27 mouse cellular contexts compared by ENCODE assay signal in genomic region chr12:67178155-67178554, GRCm38 (mm10). TPM values are rescaled to one million over a fixed set of nuclear protein-coding genes. Genes with fewer than 3 reads are reported as not detected.
DNase-seq lines count a peak whose midpoint lies in the region; ATAC-seq and TF ChIP-seq lines count a peak whose summit lies in the region.
"Had no signal": no experiment of that assay in that cellular context is flagged by ENCODE, and none has a peak within 500 bp of the region (broad histone marks: within the 10 kb centered on the region; RNA-seq: fewer than 3 reads in every experiment).

No protein-coding gene starts in this region.

- no peaks in the 10 kb centered on the region for H3K4me1 ChIP-seq in hindbrain, embryonic 16.5 days (ENCODE audit: control insufficient read depth, insufficient read depth, low read depth, low read length)
- H3K4me1 ChIP-seq in hindbrain, embryonic 14.5 days (replicated peaks; ENCODE audit: control insufficient read depth, insufficient read depth, low read length), result no peaks in the 10 kb centered on the region
- no peaks in the 10 kb centered on the region for H3K4me1 ChIP-seq in cerebellum, adult 2 months (ENCODE audit: control insufficient read depth, insufficient read depth, low read length)
- H3K4me1 ChIP-seq: liver, embryonic 13.5 days; neural tube, embryonic 12.5 days had no signal

- no peak overlapping the region for H3K9ac ChIP-seq in hindbrain, embryonic 16.5 days (ENCODE audit: low read depth, low read length)
- no peak overlapping the region for H3K9ac ChIP-seq in hindbrain, embryonic 14.5 days
- H3K9ac ChIP-seq: forebrain, postnatal 0 days; liver, embryonic 13.5 days; neural tube, embryonic 12.5 days had no signal

- H3K27ac ChIP-seq in hindbrain, embryonic 16.5 days (ENCODE audit: low read depth, low read length), result no peak overlapping the region
- H3K27ac ChIP-seq in hindbrain, embryonic 14.5 days, result no peak overlapping the region
- no peak overlapping the region for H3K27ac ChIP-seq in cerebellum, adult 2 months (ENCODE audit: insufficient read depth, low read length)
- H3K27ac ChIP-seq: left cerebral cortex, adult 2 months; liver, embryonic 13.5 days; macrophage; neural tube, embryonic 12.5 days had no signal

- H3K27me3 ChIP-seq in hindbrain, embryonic 16.5 days (replicated peaks; ENCODE audit: control insufficient read depth, insufficient read depth, low read length), result no peaks in the 10 kb centered on the region
- no peaks in the 10 kb centered on the region for H3K27me3 ChIP-seq in hindbrain, embryonic 14.5 days (ENCODE audit: control insufficient read depth, insufficient read depth, low read length)
- H3K27me3 ChIP-seq in cerebellum, adult 2 months (ENCODE audit: control insufficient read depth, insufficient read depth, low read length), result peaks cover 1% of the 10 kb centered on the region; the same call in 1 of the 2 replicates
- H3K27me3 ChIP-seq: CH12.LX; liver, embryonic 13.5 days; neural tube, embryonic 12.5 days; Patski had no signal

- TF ChIP-seq CTCF in cerebellum, adult 2 months (IDR thresholded peaks at IDR 0.05; ENCODE audit: borderline replicate concordance, insufficient read depth, low read depth, low read length), result no peak

- no peaks in the 10 kb centered on the region for H3K36me3 ChIP-seq in hindbrain, embryonic 16.5 days (ENCODE audit: control insufficient read depth, insufficient read depth, low read length)
- H3K36me3 ChIP-seq in hindbrain, embryonic 14.5 days (replicated peaks; ENCODE audit: control insufficient read depth, insufficient read depth), result no peaks in the 10 kb centered on the region
- H3K36me3 ChIP-seq: liver, embryonic 13.5 days; neural tube, embryonic 12.5 days had no signal

- DNase-seq in hindbrain, embryonic 14.5 days (ENCODE audit: low spot score), result no peak
- peak; percentile 88 for DNase-seq in brain, adult 2 months (ENCODE audit: low read depth, low spot score)
- DNase-seq in cerebellum, adult 2 months, result peak; percentile 67 to 88
- DNase-seq in cerebellum, postnatal 14 days, result peak; percentile 82 to 90
- no peak for DNase-seq in testis, postnatal 10 days (ENCODE audit: low spot score)
- DNase-seq in right cerebral cortex, postnatal 36 days (ENCODE audit: low spot score in 2 of 2), result no peak
- DNase-seq in adrenal gland, adult 2 months, result no peak
- DNase-seq: adrenal gland, postnatal 14 days; forebrain, postnatal 0 days; heart, postnatal 14 days; kidney, adult 9 months; kidney, postnatal 14 days; liver, embryonic 13.5 days; lung, adult 18-20 months; midbrain, embryonic 14.5 days had no signal

- no peak overlapping the region for H3K4me3 ChIP-seq in hindbrain, embryonic 16.5 days (ENCODE audit: low read length)
- no peak overlapping the region for H3K4me3 ChIP-seq in hindbrain, embryonic 14.5 days (replicated peaks; ENCODE audit: low read length)
- no peak overlapping the region for H3K4me3 ChIP-seq in cerebellum, adult 2 months (replicated peaks; ENCODE audit: insufficient read depth, low read depth, low read length)
- H3K4me3 ChIP-seq: erythroblast, embryonic 14.5 days; left cerebral cortex, adult 2 months; liver, embryonic 13.5 days; neural tube, embryonic 12.5 days had no signal

- H3K4me2 ChIP-seq in hindbrain, embryonic 16.5 days (ENCODE audit: low read length), result no peak overlapping the region
- H3K4me2 ChIP-seq in hindbrain, embryonic 14.5 days (replicated peaks), result no peak overlapping the region
- H3K4me2 ChIP-seq: liver, embryonic 13.5 days; neural tube, embryonic 12.5 days had no signal

- WGBS in hindbrain, embryonic 16.5 days, result 76% methylated on average over 1 of the region's 1 CpGs
- 78% methylated on average over 1 of the region's 1 CpGs for WGBS in hindbrain, embryonic 14.5 days
- 12% methylated on average over 1 of the region's 1 CpGs for WGBS in cerebellum, adult 2 months

- peak; percentile 52; the same call in 1 of the 2 replicates for ATAC-seq in hindbrain, embryonic 16.5 days
- no peak for ATAC-seq in hindbrain, embryonic 14.5 days (ENCODE audit: low FRiP score)
- ATAC-seq: forebrain, postnatal 0 days; intestine, postnatal 0 days; lung, postnatal 0 days; Patski had no signal

- no peaks in the 10 kb centered on the region for H3K9me3 ChIP-seq in hindbrain, embryonic 16.5 days (ENCODE audit: control insufficient read depth, low read length)
- no peaks in the 10 kb centered on the region for H3K9me3 ChIP-seq in hindbrain, embryonic 14.5 days (ENCODE audit: control insufficient read depth, low read length)
- H3K9me3 ChIP-seq: liver, embryonic 13.5 days; neural tube, embryonic 12.5 days had no signal

- TF ChIP-seq POLR2A in cerebellum, adult 2 months (IDR thresholded peaks at IDR 0.05; ENCODE audit: borderline replicate concordance, insufficient read depth, low read length), result no peak

RNA-seq across cellular contexts. Expression of gene Mdga2, which starts 44.2 kb away (rescaled TPM):
- 35.9 and 41.4 TPM in 2 replicates for polyA plus RNA-seq in hindbrain, embryonic 16.5 days (2015; fragmentation: Nextera tagmentation; extraction: Ambion mirVana)
- 31.5 and 34.9 TPM in 2 replicates for polyA plus RNA-seq in hindbrain, embryonic 14.5 days (2014; fragmentation: Nextera tagmentation; extraction: Ambion mirVana)
- polyA plus RNA-seq in cerebellum, adult 2 months (2012; rRNA removed), result 12.2 and 12.9 TPM in 2 replicates
- total RNA-seq in adrenal gland, adult 2 months (2021), result 1 to 10 TPM; 1.6 to 3.0 TPM
- polyA plus RNA-seq in adrenal gland, adult 2 months (2012; rRNA removed), result 1.5 and 1.8 TPM in 2 replicates
- total RNA-seq: CH12.LX; ES-E14; megakaryocyte-erythroid progenitor cell, adult 5-6 weeks had no signal
- polyA plus RNA-seq: C2C12; erythroblast, embryonic 14.5 days; macrophage; Patski had no signal

Comparison
In these comparisons a context has a peak if more than half of its experiments do, and no peak if none do; other contexts are left out.
1. DNase-seq: peak in brain, adult 2 months (single experiment), cerebellum, adult 2 months (2 of 2) and cerebellum, postnatal 14 days (2 of 2); none in hindbrain, embryonic 14.5 days (single experiment), testis, postnatal 10 days (single experiment), right cerebral cortex, postnatal 36 days (0 of 2) and adrenal gland, adult 2 months (single experiment).